Mouse (Mus musculus): ENCODE data around the gene Nav2.

Nav2 gene

GRCm38 (mm10) chr7:49598225-49598624, 689.7 kb downstream of the Nav2 start:
- DNase-seq (ENCODE audit: low spot score in 2 of 2): no peak

GRCm38 (mm10) chr7:49599950-49600349, 691.4 kb downstream of the Nav2 start:
- DNase-seq (ENCODE audit: low spot score in 2 of 2): no peak

GRCm38 (mm10) chr7:49601191-49601975, 692.9 kb downstream of the Nav2 start:
- DNase-seq (ENCODE audit: low spot score in 2 of 2): peak; percentile 28 to 51

GRCm38 (mm10) chr7:49604244-49604643, 695.7 kb downstream of the Nav2 start:
- no peak for DNase-seq (ENCODE audit: low spot score in 2 of 2)

- DNase-seq (ENCODE audit: low spot score in 2 of 2): no peak
Measured at GRCm38 (mm10) chr7:49604965-49605795, 696.7 kb downstream of the Nav2 start.

GRCm38 (mm10) chr7:49616258-49616735, 707.8 kb downstream of the Nav2 start:
- peak; percentile 23 to 46 for DNase-seq (ENCODE audit: low spot score in 2 of 2)

GRCm38 (mm10) chr7:49617087-49617486, 708.6 kb downstream of the Nav2 start:
- no peak for DNase-seq (ENCODE audit: low spot score in 2 of 2)

GRCm38 (mm10) chr7:49620160-49620559, 711.6 kb downstream of the Nav2 start:
- no peak for DNase-seq (ENCODE audit: low spot score in 2 of 2)

- no peak for DNase-seq (ENCODE audit: low spot score in 2 of 2)
Measured at GRCm38 (mm10) chr7:49631885-49632284, 723.4 kb downstream of the Nav2 start.

- no peak for DNase-seq (ENCODE audit: low spot score in 2 of 2)
Measured at GRCm38 (mm10) chr7:49632391-49632790, 723.9 kb downstream of the Nav2 start.

GRCm38 (mm10) chr7:49633375-49633956, 725.0 kb downstream of the Nav2 start:
- DNase-seq (ENCODE audit: low spot score in 2 of 2): peak; percentile 5 to 8

- DNase-seq (ENCODE audit: low spot score in 2 of 2): no peak
Measured at GRCm38 (mm10) chr7:49634291-49635073, 726.0 kb downstream of the Nav2 start.

- DNase-seq (ENCODE audit: low spot score in 2 of 2): no peak
Measured at GRCm38 (mm10) chr7:49635074-49635621, 726.6 kb downstream of the Nav2 start.

- no peak for DNase-seq (ENCODE audit: low spot score in 2 of 2)
Measured at GRCm38 (mm10) chr7:49635971-49636370, 727.5 kb downstream of the Nav2 start.

- no peak for DNase-seq (ENCODE audit: low spot score in 2 of 2)
Measured at GRCm38 (mm10) chr7:49636491-49637115, 728.1 kb downstream of the Nav2 start, which contains the start of gene Dbx1. Gene Dbx1 (minus strand): TSS chr7:49636849.

GRCm38 (mm10) chr7:49637281-49637680, 728.8 kb downstream of the Nav2 start:
- no peak for DNase-seq (ENCODE audit: low spot score in 2 of 2)

- DNase-seq (ENCODE audit: low spot score in 2 of 2): no peak
Measured at GRCm38 (mm10) chr7:49637851-49638663, 729.5 kb downstream of the Nav2 start.

GRCm38 (mm10) chr7:49638941-49639776, 730.6 kb downstream of the Nav2 start:
- DNase-seq (ENCODE audit: low spot score in 2 of 2): no peak

Measured in urinary bladder, postnatal 36 days (tissue).